Mouse (Mus musculus): ENCODE measurements around the gene Arl8b. TPM values are rescaled to one million over a fixed set of nuclear protein-coding genes. Genes with fewer than 3 reads are reported as not detected.
A peak's percentile ranks its signal among the peaks of the same experiment; 100 is the strongest.

The Arl8b gene
- polyA plus RNA-seq, 1 experiment from 2014 or later: 72.2 TPM

- H3K4me1 ChIP-seq: no peaks in the 10 kb centered on the region
- H3K9me3 ChIP-seq: no peaks in the 10 kb centered on the region
- H3K27me3 ChIP-seq: no peaks in the 10 kb centered on the region
- no peak overlapping the region for H3K4me2 ChIP-seq (replicated peaks)
- no peak overlapping the region for H3K9ac ChIP-seq
- 75% methylated on average over 1 of the region's 1 CpGs for WGBS
- H3K4me3 ChIP-seq: no peak overlapping the region
- no peaks in the 10 kb centered on the region for H3K36me3 ChIP-seq
- no peak for ATAC-seq (ENCODE audit: low FRiP score, low read depth)
- H3K27ac ChIP-seq: no peak overlapping the region
These were observed 13.0 kb downstream of the Arl8b start for GRCm38 (mm10) chr6:108795912-108796311.

- Histone ChIP-seq H3K36me3 (no peaks in the 10 kb centered on the region), H3K9ac (no peak overlapping the region), H3K4me1 (no peaks in the 10 kb centered on the region), H3K27ac (no peak overlapping the region), H3K4me3 (no peak overlapping the region), H3K9me3 (no peaks in the 10 kb centered on the region), H3K4me2 (replicated peaks) (no peak overlapping the region), H3K27me3 (no peaks in the 10 kb centered on the region)
- ATAC-seq (ENCODE audit: low FRiP score, low read depth): 0 out of 2 replicates have a peak, but pooled peaks have one; percentile 66
- 63% methylated on average over 2 of the region's 2 CpGs for WGBS
These were observed 13.8 kb downstream of the Arl8b start for GRCm38 (mm10) chr6:108796706-108797105.

GRCm38 (mm10) chr6:108805194-108805593 lies 22.3 kb downstream of the Arl8b start:
- no peak for ATAC-seq (ENCODE audit: low FRiP score, low read depth)
- Histone ChIP-seq H3K27me3 (no peaks in the 10 kb centered on the region), H3K9ac (no peak overlapping the region), H3K36me3 (no peaks in the 10 kb centered on the region), H3K4me2 (replicated peaks) (no peak overlapping the region), H3K4me1 (0 out of 2 replicates have a peak, but pooled peaks cover 4% of the 10 kb centered on the region), H3K4me3 (no peak overlapping the region), H3K9me3 (no peaks in the 10 kb centered on the region), H3K27ac (no peak overlapping the region)
- WGBS: 44% methylated on average over 1 of the region's 1 CpGs

- no peak overlapping the region for H3K9ac ChIP-seq
- WGBS: 72% methylated on average over 7 of the region's 7 CpGs
- no peak overlapping the region for H3K4me2 ChIP-seq (replicated peaks)
- H3K4me3 ChIP-seq: no peak overlapping the region
- no peak overlapping the region for H3K27ac ChIP-seq
- no peak for ATAC-seq (ENCODE audit: low FRiP score, low read depth)
- H3K4me1 ChIP-seq: 0 out of 2 replicates have a peak, but pooled peaks cover 4% of the 10 kb centered on the region
- no peaks in the 10 kb centered on the region for H3K27me3 ChIP-seq
- H3K36me3 ChIP-seq: no peaks in the 10 kb centered on the region
- no peaks in the 10 kb centered on the region for H3K9me3 ChIP-seq
These were observed 23.0 kb downstream of the Arl8b start for GRCm38 (mm10) chr6:108805871-108806270.

- ATAC-seq (ENCODE audit: low FRiP score, low read depth): no peak
- Histone ChIP-seq H3K4me1 (0 out of 2 replicates have a peak, but pooled peaks cover 4% of the 10 kb centered on the region), H3K27ac (no peak overlapping the region)
These were observed 24.5 kb downstream of the Arl8b start for GRCm38 (mm10) chr6:108807446-108807845.

GRCm38 (mm10) chr6:108808786-108809185 lies 25.9 kb downstream of the Arl8b start:
- no peaks in the 10 kb centered on the region for H3K9me3 ChIP-seq
- H3K36me3 ChIP-seq: no peaks in the 10 kb centered on the region
- no peaks in the 10 kb centered on the region for H3K27me3 ChIP-seq
- no peak overlapping the region for H3K4me2 ChIP-seq (replicated peaks)
- 61% methylated on average over 1 of the region's 1 CpGs for WGBS
- no peak overlapping the region for H3K27ac ChIP-seq
- H3K9ac ChIP-seq: no peak overlapping the region
- H3K4me1 ChIP-seq: 0 out of 2 replicates have a peak, but pooled peaks cover 4% of the 10 kb centered on the region
- H3K4me3 ChIP-seq: no peak overlapping the region
- ATAC-seq (ENCODE audit: low FRiP score, low read depth): no peak

More at GRCm38 (mm10) chr6:108807446-108807845, 24.5 kb downstream of the Arl8b start:
- H3K9me3 ChIP-seq: no peaks in the 10 kb centered on the region
- no peak overlapping the region for H3K4me2 ChIP-seq (replicated peaks)
- H3K27me3 ChIP-seq: no peaks in the 10 kb centered on the region
- 74% methylated on average over 3 of the region's 3 CpGs for WGBS
- no peak overlapping the region for H3K4me3 ChIP-seq
- H3K9ac ChIP-seq: no peak overlapping the region
- no peaks in the 10 kb centered on the region for H3K36me3 ChIP-seq

- no peak for ATAC-seq (ENCODE audit: low FRiP score, low read depth)
- H3K4me1 ChIP-seq: 0 out of 2 replicates have a peak, but pooled peaks cover 1% of the 10 kb centered on the region
- no peaks in the 10 kb centered on the region for H3K27me3 ChIP-seq
- no peak overlapping the region for H3K4me3 ChIP-seq
- H3K36me3 ChIP-seq: peaks cover 6% of the 10 kb centered on the region; the same call in 1 of the 2 replicates
- H3K9me3 ChIP-seq: no peaks in the 10 kb centered on the region
- no peak overlapping the region for H3K27ac ChIP-seq
- H3K9ac ChIP-seq: no peak overlapping the region
- 74% methylated on average over 10 of the region's 10 CpGs for WGBS
- no peak overlapping the region for H3K4me2 ChIP-seq (replicated peaks)
These were observed 27.3 kb downstream of the Arl8b start for GRCm38 (mm10) chr6:108810237-108810636.

- H3K4me3 ChIP-seq: no peak overlapping the region
- H3K4me1 ChIP-seq: no peaks in the 10 kb centered on the region
- no peaks in the 10 kb centered on the region for H3K27me3 ChIP-seq
- H3K4me2 ChIP-seq (replicated peaks): no peak overlapping the region
- no peak overlapping the region for H3K27ac ChIP-seq
- ATAC-seq (ENCODE audit: low FRiP score, low read depth): no peak
- no peak overlapping the region for H3K9ac ChIP-seq
- peaks cover 14% of the 10 kb centered on the region for H3K36me3 ChIP-seq
- WGBS: 73% methylated on average over 2 of the region's 2 CpGs
- no peaks in the 10 kb centered on the region for H3K9me3 ChIP-seq
These were observed 29.2 kb downstream of the Arl8b start for GRCm38 (mm10) chr6:108812134-108812533.

- no peaks in the 10 kb centered on the region for H3K4me1 ChIP-seq
- WGBS: 73% methylated on average over 4 of the region's 4 CpGs
- no peaks in the 10 kb centered on the region for H3K9me3 ChIP-seq
These were observed 34.6 kb downstream of the Arl8b start for GRCm38 (mm10) chr6:108817510-108817909.

GRCm38 (mm10) chr6:108824816-108825545 lies 42.1 kb downstream of the Arl8b start:
- no peak overlapping the region for H3K9ac ChIP-seq
- no peaks in the 10 kb centered on the region for H3K9me3 ChIP-seq
- no peaks in the 10 kb centered on the region for H3K27me3 ChIP-seq
- H3K4me3 ChIP-seq: no peak overlapping the region
- 62% methylated on average over 7 of the region's 7 CpGs for WGBS
- H3K36me3 ChIP-seq: peaks cover 35% of the 10 kb centered on the region
- no peak overlapping the region for H3K27ac ChIP-seq
- H3K4me2 ChIP-seq (replicated peaks): no peak overlapping the region
- peaks cover 9% of the 10 kb centered on the region for H3K4me1 ChIP-seq
- no peak for ATAC-seq (ENCODE audit: low FRiP score, low read depth)

More at GRCm38 (mm10) chr6:108817510-108817909, 34.6 kb downstream of the Arl8b start:
- no peak overlapping the region for H3K4me2 ChIP-seq (replicated peaks)
- no peak overlapping the region for H3K27ac ChIP-seq
- H3K9ac ChIP-seq: no peak overlapping the region
- ATAC-seq (ENCODE audit: low FRiP score, low read depth): no peak
- H3K36me3 ChIP-seq: peaks cover 54% of the 10 kb centered on the region
- H3K4me3 ChIP-seq: no peak overlapping the region
- no peaks in the 10 kb centered on the region for H3K27me3 ChIP-seq

- WGBS: 72% methylated on average over 3 of the region's 3 CpGs
- Histone ChIP-seq H3K9me3 (no peaks in the 10 kb centered on the region), H3K4me1 (peaks cover 12% of the 10 kb centered on the region), H3K36me3 (peaks cover 26% of the 10 kb centered on the region), H3K4me3 (no peak overlapping the region), H3K4me2 (replicated peaks) (no peak overlapping the region), H3K27ac (no peak overlapping the region), H3K9ac (no peak overlapping the region), H3K27me3 (no peaks in the 10 kb centered on the region)
- ATAC-seq (ENCODE audit: low FRiP score, low read depth): no peak
These were observed 43.2 kb downstream of the Arl8b start for GRCm38 (mm10) chr6:108826070-108826469.

GRCm38 (mm10) chr6:108827336-108827920 lies 44.5 kb downstream of the Arl8b start:
- H3K27me3 ChIP-seq: no peaks in the 10 kb centered on the region
- H3K9me3 ChIP-seq: no peaks in the 10 kb centered on the region
- peak overlapping the region; percentile 93 for H3K9ac ChIP-seq
- peaks cover 17% of the 10 kb centered on the region for H3K4me1 ChIP-seq
- H3K27ac ChIP-seq: no peak overlapping the region
- WGBS: 26% methylated on average over 5 of the region's 5 CpGs
- H3K4me3 ChIP-seq: peak overlapping the region; percentile 96
- H3K36me3 ChIP-seq: peaks cover 21% of the 10 kb centered on the region
- H3K4me2 ChIP-seq (replicated peaks): peak overlapping the region; percentile 91
- ATAC-seq (ENCODE audit: low FRiP score, low read depth): no peak

Data from limb, embryonic 13.5 days (tissue).